Mouse (Mus musculus) lung, postnatal 4 days (tissue): Measurements from ENCODE around the gene Selenof.

ENCODE experiments used
- DNase-seq, 2 experiments: peaks; one replicate each; pipeline ENCODE4 v3.0.0; 2021

The Selenof gene

DNA sequence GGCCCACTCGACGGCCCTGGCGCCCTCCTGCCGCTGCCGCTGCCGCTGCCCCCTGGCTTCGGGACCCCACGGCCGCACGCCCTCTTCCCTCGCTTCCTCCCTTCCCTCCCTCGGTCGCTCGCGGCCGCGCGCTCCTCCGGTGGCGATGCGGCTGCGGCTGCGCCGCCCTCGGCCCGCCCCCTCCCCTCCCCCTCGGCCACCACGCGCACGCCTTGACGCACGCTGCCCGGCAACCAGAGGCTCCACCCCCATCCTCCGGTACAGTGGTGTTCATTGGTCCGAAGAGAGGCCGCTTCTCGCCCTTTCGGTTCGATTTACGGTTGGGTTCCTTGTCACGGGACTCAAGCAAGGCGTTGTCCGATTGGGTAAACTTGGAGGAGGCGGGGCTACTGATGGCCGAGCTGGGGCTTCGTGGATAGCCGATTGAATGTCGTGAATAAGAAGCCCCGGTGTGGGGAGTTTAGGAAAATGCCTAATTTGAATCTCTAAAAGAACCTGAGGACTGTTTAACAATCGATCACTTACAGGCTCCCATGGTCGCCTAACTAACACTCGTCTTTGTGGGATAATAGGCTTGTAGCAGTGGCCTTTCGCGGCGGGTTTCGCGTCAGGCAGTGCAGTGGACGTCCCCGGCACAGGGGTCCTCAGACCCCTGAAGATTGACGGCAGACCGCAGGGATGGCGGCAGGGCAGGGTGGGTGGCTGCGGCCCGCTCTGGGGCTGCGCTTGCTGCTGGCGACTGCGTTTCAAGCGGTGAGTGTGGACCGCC is at the start of gene Selenof, which contains the start of gene Hs2st1:
Selenof (plus strand) TSS at position 258 of the 769 bp plus-strand sequence.
Hs2st1 (minus strand) TSS at position 135 of the 769 bp plus-strand sequence.
- DNase-seq: peak; percentile 97 to 99

DNA sequence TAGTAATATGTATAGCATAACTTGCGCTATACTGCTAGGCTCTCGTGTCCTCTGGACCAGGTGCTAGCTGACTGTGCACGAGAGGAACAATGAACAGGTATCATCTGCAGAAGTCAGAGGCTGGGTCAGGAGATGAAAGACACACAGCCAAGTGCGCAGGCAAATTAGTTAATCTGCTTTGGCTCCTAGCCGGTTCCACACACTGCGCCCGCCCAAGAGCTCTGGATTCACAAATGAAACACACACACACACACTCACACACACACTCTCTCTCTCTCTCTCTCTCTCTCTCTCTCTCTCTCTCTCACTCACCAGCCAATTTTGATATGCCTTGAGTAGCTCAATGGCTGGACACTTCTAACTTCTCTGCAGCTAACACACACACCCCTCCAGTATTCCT is 42.2 kb upstream of the Selenof start:
- no peak for DNase-seq

DNA sequence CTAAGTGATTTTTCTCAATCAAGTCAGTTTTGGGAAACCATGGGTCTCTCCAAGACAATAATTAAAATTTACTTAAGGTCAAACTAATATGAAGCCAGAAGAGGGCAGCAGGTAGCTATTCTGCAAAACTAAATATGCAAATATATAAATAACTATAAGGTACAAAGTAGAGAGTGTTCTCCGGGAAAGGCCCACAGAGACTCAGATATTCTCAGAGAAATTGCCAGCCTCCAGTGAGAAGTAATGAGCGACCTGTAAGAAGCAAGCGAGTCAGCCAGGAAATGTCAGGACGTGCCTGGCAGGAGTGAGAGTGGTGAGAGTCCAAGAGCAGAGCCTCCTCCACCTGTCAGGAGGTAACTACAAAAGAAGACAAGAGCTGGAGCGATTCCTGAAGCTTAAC is 39.1 kb upstream of the Selenof start:
- DNase-seq: no peak

DNA sequence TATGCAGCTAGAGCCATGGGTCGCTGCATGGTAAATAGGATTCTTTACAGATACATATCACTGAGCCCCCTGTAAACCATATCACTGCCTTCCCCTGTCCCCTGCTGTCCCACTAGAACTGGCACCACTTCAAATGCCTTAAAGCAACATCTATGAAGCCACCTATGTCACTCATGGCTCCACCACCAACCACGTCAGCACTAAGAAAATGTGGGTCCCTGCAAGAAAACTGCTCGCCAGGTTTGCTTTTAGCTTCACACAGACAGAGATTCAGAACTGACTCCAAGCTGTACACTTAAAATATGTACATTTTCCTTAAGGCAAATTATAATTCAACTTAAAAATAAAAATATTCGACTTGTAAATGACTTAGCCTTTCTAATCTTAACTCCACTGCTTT is 35.0 kb upstream of the Selenof start:
- DNase-seq: no peak

DNA sequence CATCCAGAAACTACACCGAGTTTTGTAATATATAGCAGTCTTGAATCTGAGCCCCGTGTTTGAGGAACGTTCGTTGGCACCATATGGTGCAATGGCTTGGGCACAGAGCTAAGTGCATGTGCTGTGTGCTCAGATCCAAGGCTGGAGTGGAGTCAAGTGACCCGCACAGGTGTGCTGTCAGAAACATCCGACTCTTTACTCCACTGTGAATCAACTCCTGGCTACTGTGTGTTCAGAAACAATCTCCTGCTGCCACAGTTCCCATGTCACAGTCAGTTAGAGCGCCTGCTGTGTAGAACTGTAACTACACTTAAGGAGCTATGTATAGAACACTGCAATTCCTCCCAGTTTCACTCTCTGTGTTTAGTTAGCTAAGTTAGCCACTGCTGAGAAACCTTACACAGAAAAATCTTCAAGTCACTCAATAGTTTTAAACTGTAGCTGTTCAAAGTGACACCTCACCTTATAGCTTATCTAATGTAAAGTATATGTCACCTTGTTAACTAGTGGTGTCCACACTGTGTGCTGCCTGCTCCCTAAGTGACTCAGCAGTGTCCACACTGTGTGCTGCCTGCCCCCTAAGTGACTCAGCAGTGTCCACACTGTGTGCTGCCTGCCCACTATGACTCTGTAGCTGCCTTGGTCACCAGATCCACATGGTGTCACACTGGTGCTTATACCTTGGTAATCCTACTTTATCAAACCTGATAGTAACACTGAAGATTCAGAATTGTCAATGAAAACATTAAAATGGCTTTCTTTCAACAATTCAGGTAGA is 32.8 kb upstream of the Selenof start:
- peak in 1 of 2 experiments; percentile 41 for DNase-seq

DNA sequence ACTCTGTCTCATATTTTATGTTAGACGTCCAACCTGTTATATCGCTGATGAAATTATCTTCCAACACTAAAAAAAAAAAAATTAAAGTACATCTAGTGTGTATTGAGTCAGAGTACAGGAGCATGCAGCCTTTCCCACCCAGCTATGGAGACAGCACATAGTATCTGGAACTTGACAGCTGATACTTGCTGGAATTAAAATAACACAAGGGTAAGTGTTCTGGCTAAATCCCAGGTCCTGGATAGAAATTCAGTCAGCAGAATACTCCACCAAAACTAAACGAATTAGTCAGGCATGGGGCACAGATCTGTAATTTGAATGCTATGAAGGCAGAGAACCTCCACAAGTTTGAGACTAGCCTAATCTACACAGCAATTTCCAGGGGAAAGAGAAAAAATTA is 31.1 kb upstream of the Selenof start:
- no peak for DNase-seq

DNA sequence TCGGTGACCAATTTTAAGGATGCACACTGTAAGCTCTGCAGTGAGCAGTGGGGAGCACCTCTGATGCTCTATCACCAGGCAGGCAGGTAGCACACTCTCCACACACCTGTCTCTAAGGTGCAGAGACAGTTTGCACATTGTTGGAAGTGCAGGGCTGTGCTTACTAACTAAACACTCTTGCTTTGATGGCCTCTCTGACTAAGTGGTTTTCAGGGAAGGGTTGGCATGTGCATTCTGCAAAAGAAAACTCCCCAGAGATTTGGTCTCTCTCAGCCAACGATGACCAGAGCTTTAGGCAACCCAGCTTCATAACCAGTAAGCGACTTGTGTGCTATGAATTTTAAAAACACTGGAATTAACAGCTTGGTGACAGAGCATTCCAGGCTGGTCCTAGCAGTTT is 29.3 kb upstream of the Selenof start:
- no peak for DNase-seq

DNA sequence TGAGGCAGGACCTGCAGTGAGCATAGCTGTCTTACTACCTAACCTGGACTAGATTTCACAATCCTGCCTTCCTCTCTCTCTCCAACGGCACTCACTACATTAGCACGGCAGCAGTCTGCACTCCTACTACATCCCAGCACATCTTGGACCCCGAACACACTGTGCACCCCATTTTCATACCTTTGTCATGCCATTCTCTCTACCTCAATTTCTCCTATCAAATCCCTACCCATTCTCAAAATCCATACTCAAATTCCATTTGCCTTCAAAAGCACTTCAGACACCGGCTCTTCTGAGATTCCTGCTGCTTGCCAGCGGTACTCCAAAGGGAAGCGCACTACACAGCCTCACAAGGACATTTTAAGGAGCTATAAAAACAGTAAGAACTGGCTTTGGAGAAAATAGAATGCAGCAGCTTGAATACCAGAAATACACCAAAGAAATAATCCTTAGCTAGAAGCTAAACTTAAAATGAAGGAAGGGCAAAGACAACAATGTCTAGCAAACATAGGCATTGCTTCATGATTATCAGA is 28.1 kb upstream of the Selenof start:
- DNase-seq: peak; percentile 41 to 73

DNA sequence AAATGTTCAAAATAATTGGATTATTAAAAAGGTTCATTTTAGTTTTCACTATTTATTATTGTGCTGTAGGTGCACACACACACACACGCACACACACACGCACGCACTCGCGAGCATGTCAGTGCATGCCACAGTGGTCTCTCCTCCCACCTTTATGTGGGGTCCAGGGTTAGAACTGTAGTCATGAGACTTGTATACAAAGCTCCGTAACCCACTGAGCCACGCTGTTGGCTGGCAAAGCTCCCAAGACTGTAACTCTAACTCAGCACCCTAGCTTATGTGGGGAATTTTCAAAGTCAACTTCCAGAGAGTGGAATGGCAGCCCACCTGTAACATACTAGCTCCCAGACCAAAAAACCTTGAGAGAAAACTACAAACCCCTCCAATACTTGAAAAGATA is 25.0 kb upstream of the Selenof start:
- DNase-seq: no peak

DNA sequence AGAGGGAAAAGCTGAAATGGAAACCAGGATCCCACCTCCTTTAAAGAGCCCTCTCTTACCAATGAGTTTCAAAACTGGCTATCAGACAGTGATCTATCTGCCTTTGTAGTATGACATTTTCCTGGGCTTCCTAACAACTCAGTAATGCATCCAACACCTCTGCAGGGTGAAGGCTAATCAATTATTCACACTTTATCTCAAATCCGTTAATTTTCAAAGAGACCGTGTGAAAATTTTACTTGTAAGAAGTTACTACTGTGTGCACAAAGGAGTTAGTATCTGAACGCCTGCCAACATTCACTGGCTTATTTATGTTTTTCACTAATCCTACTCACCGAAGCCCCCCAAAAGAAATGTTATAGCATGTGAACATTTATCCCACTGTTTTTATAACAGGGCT is 24.3 kb upstream of the Selenof start:
- DNase-seq: no peak

DNA sequence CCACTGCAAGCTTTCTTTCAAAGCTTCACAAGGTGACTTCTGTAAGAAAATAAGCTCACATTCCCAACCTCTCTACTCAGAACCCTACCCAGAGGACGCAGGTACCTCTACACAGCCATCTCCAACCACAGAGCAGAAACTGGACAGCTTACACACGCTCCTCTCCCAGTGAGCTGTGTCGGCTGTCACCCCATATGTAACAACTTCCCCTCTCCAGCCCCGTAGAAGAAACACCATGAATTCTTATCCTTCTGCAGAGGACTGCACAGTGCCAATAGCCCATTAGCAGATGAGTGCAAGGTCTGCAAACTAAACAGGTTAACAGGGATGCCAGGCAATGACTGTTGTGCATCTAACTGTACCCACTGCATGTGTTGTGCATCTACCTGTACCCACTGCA is 23.6 kb upstream of the Selenof start:
- no peak for DNase-seq

DNA sequence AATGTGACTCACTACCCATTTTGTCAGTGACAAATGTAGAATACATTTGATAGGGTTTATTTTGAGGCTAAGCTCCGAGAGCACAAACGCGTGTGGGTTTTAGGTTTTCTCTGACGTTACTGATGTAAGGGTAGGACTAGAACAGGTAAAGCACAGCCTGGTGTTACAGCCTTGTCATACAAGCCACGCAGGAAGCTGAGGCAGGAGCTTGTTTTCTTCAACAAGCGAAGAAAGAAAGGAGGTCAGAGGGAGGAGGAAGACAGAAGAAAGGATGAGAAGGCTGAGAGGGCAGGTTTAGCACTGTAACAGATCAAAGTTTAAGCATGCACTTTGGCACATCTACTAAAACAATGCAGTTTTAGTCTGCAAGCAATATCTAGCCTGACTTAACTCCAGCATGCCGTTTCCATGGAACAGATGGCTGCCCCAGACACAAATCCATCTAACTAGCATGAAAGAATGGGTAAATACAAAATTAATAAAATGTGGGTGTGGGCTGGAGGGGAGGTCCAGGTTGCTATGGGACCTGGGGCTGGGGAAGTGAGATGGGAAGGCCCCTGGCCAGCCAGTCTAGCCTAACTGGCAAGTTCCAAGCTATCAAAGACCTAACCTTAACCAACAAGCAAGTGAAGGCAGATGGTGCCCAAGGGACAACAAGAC is 21.8 kb upstream of the Selenof start:
- no peak for DNase-seq

DNA sequence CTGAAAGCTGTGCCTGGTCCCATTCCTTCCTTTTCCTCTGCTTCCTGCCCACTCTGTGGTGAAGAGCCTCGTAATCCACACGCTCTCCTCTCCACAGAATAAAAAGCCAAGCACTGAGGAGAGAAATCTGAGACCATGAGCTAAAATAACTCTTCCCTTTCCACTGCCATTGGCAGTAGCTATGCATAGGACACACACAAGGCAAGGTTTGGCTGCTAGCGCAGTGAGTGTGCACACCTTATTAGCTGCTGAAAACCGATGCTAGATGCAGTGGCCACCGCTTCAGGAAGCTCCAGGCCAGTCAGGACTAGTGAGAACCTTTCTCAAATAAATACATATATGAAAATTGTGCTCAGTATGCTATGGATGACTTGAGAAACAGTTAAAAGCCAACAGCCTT is 20.1 kb upstream of the Selenof start:
- DNase-seq: no peak

DNA sequence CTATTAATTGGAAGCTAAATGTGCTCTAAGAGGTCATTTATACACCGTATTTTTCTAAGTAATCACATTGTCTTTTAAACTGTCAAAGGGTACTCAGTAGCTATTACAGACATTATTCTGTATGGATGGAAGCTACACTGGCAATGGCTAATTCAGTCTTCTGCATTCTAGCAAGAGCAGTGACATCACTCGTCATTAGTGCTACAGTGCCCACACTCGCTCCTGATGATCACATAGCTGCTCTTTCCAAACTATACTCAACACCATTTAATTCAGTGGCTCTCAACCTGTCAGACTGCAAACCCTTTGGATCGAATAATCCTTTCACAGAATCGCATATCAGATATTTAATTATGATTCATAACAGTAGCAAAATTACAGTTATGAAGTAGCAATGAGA is 19.4 kb upstream of the Selenof start:
- DNase-seq: no peak

DNA sequence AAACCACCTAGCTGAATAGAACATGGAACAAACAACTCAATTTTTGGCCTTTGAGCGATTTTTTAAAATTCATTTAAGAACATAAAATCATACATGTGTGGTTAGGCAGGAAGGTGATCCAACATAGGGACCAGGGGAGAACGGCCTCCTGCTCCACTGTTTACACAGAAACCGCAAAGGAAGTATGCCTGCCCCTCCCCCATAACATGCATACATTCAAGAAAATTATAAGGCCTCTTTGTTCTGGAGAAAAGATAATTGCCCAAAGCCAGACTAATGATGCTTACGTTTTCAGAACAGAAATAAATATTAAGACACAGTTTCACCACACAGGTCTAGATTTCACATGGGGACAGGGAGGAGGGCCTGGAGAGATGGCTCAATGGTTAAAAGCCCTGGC is 18.7 kb upstream of the Selenof start:
- DNase-seq: no peak

DNA sequence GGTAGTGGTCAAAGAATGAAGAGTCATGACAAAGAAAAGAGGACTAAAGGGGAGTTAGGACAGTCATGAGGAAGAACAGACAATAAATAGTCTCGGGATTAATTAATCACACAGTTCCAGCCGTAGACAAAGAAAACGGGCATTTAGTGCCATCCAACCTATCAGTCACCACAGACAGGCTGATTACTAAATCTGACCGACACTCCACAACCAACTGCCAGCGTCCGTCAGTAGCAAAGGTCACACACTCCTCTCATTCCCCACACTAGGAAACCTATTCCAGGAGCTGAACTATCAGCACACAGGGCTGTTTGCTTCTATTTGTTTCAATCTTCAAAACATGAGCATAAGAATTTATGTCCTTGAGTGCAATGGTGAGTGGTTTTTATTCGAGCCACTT is 16.2 kb upstream of the Selenof start:
- no peak for DNase-seq

DNA sequence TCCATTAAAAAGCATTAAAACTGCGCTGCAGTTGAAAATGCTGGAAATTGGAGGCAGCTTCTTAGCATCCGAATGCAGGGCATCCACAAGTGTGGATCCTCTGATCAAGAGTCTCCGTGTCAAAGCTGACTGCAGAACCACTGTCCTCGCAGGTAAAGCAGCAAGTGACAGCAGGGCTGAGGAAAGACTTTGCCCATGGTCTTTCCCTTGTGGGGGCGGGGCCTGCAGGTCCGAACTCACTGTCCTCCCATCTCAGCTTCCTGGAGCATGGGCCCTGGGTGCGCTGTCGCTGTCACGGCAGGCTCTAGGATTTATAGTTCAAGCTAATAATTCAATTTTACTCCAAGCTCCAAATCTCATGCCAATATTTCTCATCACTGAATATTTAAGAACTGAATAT is 15.6 kb upstream of the Selenof start:
- no peak for DNase-seq

DNA sequence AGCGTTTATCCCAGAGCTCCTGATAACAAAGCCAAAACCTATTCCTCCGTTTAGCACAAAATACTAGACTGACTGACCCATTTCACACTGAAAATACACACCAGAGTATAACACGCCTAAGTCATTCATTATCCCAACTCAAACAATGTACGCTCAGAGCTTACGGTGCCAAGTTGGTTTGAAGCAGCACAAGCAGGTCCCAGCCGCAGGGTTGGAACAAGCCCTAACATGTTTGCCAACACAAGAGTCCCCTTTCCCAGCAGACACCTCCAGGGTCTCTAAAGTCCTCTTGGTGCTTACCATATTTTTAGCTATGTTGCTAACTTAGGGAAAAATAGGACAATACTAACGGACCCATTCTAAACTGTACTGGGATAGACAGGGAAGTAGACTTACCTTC is 15.0 kb upstream of the Selenof start:
- no peak for DNase-seq

DNA sequence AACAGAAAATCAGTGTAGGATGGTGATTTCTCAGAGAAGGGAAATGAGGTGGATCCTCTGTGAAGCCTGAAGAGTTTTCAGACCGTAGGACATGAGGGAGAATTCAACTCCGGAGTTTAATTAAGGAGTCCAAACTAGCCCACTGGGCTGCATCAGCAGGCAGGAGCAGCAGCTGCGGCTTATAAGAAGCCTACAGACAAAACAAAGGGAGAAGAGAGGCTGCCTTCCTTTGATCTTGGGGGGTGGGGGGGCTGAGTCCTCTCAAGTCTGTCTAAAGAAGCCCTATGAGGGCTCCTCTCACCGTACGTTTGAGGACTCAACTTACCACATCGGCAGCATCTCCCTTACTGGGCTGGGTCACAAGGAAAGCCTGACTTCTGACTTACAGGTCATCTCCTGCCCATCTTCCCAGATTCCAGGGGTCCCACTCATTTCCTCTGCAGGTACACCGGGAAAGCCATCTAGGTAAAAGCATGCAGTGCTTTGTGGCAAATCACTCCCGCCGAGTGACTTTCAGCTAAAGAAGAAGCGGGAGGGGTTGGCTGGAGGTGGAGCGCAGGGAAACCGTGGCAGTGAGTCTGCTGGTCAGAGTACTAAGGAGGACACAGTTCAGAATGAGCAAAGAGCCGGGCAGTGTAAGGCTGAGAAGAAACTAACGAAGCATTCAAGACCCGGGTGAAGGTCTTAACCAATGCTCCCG is 13.3 kb upstream of the Selenof start:
- no peak for DNase-seq

DNA sequence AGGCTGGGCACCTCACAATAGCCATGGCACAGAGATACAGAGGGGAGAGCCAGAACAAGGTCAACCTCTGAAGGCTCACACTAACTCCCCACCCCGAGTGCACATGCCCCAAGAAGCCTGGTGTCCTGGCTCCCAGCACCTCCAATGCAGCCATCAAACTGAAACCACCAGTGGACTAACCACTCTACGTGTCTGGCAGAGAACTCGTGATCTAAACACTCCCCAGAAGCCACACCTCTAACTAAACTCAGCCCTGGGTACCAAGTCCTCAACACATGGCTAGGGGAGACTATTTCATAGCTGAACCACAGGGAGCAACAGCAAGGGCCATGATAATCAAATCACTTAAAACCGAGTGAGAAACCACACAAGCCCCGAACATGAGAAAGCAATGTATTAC is 11.8 kb upstream of the Selenof start:
- DNase-seq: no peak

DNA sequence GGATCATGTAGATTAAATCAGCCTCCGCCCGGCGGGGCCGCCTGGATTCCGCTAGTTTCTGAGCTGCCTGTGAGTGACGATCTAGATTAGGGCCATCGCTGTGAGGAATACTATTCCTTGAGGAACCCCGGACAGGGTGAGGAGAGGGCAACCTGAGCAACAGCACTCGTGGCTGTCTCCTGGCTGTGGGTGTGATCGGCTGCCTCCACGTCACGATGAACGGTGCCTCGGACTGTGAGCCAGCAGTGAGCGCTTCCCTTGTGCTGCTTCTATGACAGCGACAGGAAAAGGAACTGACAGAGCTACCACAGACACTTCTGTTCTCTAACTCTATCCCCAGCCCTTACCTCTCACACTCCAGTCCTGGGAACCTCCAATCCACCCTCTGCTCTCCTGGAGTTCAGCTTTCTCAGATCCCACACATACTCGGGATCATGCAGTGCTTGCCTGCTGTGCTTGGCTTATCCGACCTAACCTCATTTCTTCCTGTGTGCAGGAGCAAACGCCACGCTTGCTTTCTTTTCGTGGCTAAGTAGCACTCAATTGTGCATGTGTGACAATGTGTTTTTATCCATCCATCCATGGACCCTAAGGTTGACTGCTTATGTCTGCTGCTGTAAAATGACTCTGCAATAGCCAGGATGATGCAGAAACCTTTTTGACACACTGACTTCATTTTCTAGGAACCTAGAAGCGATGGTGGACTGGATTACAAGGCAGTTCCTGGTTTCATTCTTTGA is 8.4 kb upstream of the Selenof start:
- DNase-seq: peak; percentile 39 to 43

DNA sequence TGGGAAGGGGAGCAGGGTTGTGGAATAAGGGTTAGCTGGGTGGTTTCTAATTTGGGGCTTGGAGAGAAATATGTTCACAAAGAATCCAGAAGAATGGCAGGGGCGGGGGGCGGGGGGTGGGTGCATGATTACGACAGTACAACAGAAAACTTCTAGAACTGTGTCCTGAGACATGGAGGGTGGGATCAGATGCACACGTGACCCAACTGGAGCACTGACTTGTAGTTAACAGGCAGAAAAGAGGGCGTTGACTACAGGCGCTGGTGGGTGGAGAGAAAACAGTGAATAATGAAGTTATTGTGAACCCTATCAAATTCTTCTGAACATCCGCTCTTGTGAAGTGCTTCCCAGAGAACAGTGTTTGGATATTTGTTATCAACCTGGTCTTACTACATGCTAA is 6.2 kb upstream of the Selenof start:
- DNase-seq: no peak
